Mouse (Mus musculus): ENCODE results near the gene Foxj3.

- TF ChIP-seq CTCF (IDR thresholded peaks at IDR 0.05; ENCODE audit: control insufficient read depth, insufficient read depth, low read length) (no peak), POLR2A (IDR thresholded peaks at IDR 0.05; ENCODE audit: borderline replicate concordance, control insufficient read depth, low read depth, low read length) (no peak)
Observed at GRCm38 (mm10) chr4:119633342-119633741, 96.5 kb downstream of the Foxj3 start.
